Mouse (Mus musculus) liver, embryonic 13.5 days (tissue): Measurements from ENCODE around the gene Aldh4a1. TPM values are rescaled to one million over a fixed set of nuclear protein-coding genes. Genes with fewer than 3 reads are reported as not detected.

Experiments
- ATAC-seq: fragments of 200-750 bp; cut with Nextera tagmentation; 2 replicates; pipeline ENCODE4 v1.8.0; 2017; ENCODE audit warnings: low read depth, mild to moderate bottlenecking, moderate number of reproducible peaks, moderate library complexity
- DNase-seq: peaks from one replicate; pipeline ENCODE4 v3.0.0; 2022
- H3K27ac ChIP-seq: fragments of 300-500 bp; sonication (generic); 2 replicates; pipeline ENCODE4 v1.5.1; 2015; ENCODE audit warnings: moderate library complexity, mild to moderate bottlenecking, inconsistent platforms
- H3K27me3 ChIP-seq: fragments of 300-500 bp; sonication (generic); 2 replicates; pipeline ENCODE4 v1.6.1; 2015; ENCODE audit warnings: mild to moderate bottlenecking, inconsistent platforms
- H3K36me3 ChIP-seq: fragments of 300-500 bp; sonication (generic); 2 replicates; pipeline ENCODE4 v1.6.1; 2015; ENCODE audit warnings: mild to moderate bottlenecking, inconsistent platforms
- H3K4me1 ChIP-seq: fragments of 300-500 bp; sonication (generic); replicated peaks from 2 replicates; pipeline ENCODE4 v1.6.1; 2015; ENCODE audit warnings: inconsistent platforms
- H3K4me2 ChIP-seq: fragments of 300-500 bp; sonication (generic); 2 replicates; pipeline ENCODE4 v1.6.1; 2015; ENCODE audit warnings: inconsistent platforms, mild to moderate bottlenecking, moderate library complexity
- H3K4me3 ChIP-seq: fragments of 300-500 bp; sonication (generic); replicated peaks from 2 replicates; pipeline ENCODE4 v1.5.1; 2015; ENCODE audit warnings: mild to moderate bottlenecking, inconsistent platforms
- H3K9ac ChIP-seq: fragments of 300-500 bp; sonication (generic); 2 replicates; pipeline ENCODE4 v1.6.1; 2015; ENCODE audit warnings: mild to moderate bottlenecking, inconsistent platforms
- H3K9me3 ChIP-seq: fragments of 300-500 bp; sonication (generic); replicated peaks from 2 replicates; pipeline ENCODE4 v1.6.1; 2016; ENCODE audit warnings: inconsistent platforms
- WGBS: fragments of 180-500 bp; shearing (Covaris S2); methylation state at CpG from one replicate; pipeline ENCODE4 v1.1.7; 2015; ENCODE audit not compliant: insufficient replicate concordance; 5-methylcytosine and 5-hydroxymethylcytosine counted together
- microRNA-seq: library from miRNA; unstranded; fragments of <30 nt; microRNA quantifications from one replicate; pipeline ENCODE4, GENCODE M21; 2016
- polyA plus RNA-seq: library from polyadenylated mRNA; unstranded; fragments of >200 nt; fragmentation: Nextera tagmentation; extraction: Ambion mirVana; gene quantifications from 2 replicates; pipeline ENCODE4 v1.2.1, GENCODE M21; 2015

Aldh4a1 gene
- polyA plus RNA-seq, 1 experiment from 2014 or later = 50.2 TPM

- H3K27ac ChIP-seq = no peak overlapping the region
- H3K36me3 ChIP-seq = no peaks in the 10 kb centered on the region
- 52% methylated on average over 9 of the region's 9 CpGs for WGBS
- no peak overlapping the region for H3K9ac ChIP-seq
- H3K4me2 ChIP-seq = no peak overlapping the region
- H3K4me3 ChIP-seq = no peak overlapping the region
- no peak for ATAC-seq
- H3K4me1 ChIP-seq = no peaks in the 10 kb centered on the region
- H3K27me3 ChIP-seq = no peaks in the 10 kb centered on the region; the same call in 1 of the 2 replicates
- H3K9me3 ChIP-seq = no peaks in the 10 kb centered on the region
- DNase-seq = no peak
Measured at GRCm38 (mm10) chr4:139688058-139688457, 65.4 kb downstream of the Aldh4a1 start.

DNA sequence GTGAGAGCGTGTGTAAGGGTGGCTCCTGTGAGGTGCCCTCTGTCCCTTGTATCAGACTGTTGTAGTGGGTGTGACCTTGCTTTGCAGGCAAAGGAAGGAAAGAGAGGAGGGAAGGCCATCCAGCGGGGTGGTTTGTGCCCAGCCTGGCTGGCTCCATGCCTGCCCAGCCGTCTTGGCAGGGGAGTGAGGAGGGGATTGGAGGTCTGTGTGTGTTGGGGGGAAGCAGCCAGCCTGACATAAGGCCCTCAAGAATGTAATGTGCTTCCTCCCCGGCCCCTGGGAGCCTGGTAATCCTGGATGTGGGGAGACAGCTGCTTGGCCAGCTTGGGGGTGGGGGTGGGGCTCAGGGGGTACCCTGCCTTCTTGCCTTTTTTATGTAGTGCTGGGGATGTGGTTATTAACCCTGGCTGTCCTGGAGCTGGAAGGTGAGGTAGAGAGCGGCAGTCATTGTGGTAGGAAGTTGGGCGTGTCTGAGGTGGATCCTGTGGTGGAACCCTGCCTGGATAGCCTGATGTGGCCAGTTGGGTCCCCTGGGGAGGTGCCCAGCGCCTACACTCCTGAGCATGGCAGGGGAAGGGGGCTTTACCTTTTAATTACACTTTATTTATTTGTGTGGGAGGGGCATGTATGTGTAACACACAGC is 67.1 kb downstream of the Aldh4a1 start:
- no peaks in the 10 kb centered on the region for H3K9me3 ChIP-seq
- no peak overlapping the region for H3K9ac ChIP-seq
- DNase-seq (no peak), ATAC-seq (no peak)
- 27% methylated on average over 7 of the region's 7 CpGs for WGBS
- no peak overlapping the region for H3K4me3 ChIP-seq
- no peaks in the 10 kb centered on the region for H3K4me1 ChIP-seq
- H3K27me3 ChIP-seq = no peaks in the 10 kb centered on the region; the same call in 1 of the 2 replicates
- no peak overlapping the region for H3K27ac ChIP-seq
- no peak overlapping the region for H3K4me2 ChIP-seq
- no peaks in the 10 kb centered on the region for H3K36me3 ChIP-seq

DNA sequence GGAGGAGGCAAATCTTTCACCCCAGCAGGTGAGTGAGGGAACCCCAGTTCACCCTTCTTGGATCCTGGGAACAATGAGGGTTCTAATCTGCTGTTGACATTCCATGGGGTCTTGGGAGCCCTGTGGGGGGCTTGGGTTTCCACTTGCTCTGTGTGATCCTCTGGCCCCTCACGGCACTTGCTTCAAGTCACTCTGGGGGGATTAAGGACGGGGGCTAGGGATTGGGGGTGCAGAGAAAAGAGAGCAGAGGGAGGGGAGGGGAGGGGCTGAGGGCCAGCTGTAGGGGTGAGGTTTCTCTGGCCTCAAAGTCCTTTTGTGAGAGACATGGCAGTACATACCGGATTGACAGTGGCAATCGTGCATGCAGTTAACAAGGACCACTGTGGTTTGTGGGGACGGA is 70.6 kb downstream of the Aldh4a1 start:
- H3K27ac ChIP-seq = no peak overlapping the region
- WGBS = 35% methylated on average over 5 of the region's 5 CpGs
- H3K9me3 ChIP-seq = no peaks in the 10 kb centered on the region
- H3K4me1 ChIP-seq = no peaks in the 10 kb centered on the region
- no peaks in the 10 kb centered on the region for H3K36me3 ChIP-seq
- H3K27me3 ChIP-seq = no peaks in the 10 kb centered on the region; the same call in 1 of the 2 replicates
- H3K4me3 ChIP-seq = no peak overlapping the region
- DNase-seq = no peak
- no peak overlapping the region for H3K9ac ChIP-seq
- H3K4me2 ChIP-seq = no peak overlapping the region
- no peak for ATAC-seq

DNA sequence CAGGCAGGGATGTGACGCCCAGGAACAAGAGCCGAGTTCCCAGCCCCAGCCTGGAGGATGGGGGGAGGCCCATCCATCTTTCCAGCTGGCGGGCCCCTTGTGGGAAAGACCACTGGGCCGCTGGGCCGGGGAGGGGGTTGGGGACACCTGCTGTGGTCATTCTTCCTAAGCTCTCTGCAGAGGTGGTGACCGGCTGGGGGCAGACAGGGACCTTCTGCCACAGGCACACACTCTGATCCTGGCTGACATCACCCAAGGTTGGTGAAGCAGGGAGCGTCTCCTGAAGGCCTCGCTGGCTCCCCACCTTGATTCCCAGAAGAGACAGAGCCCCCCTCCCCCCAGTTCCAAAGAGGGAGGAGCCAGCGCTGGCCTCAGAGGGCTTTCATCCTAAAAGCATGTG is 75.1 kb downstream of the Aldh4a1 start:
- Histone ChIP-seq H3K36me3 (no peaks in the 10 kb centered on the region), H3K9ac (no peak overlapping the region), H3K27me3 (no peaks in the 10 kb centered on the region; the same call in 1 of the 2 replicates), H3K9me3 (no peaks in the 10 kb centered on the region), H3K4me2 (no peak overlapping the region), H3K27ac (no peak overlapping the region), H3K4me3 (no peak overlapping the region), H3K4me1 (no peaks in the 10 kb centered on the region)
- DNase-seq = no peak
- no peak for ATAC-seq
- WGBS = 10% methylated on average over 9 of the region's 9 CpGs

DNA sequence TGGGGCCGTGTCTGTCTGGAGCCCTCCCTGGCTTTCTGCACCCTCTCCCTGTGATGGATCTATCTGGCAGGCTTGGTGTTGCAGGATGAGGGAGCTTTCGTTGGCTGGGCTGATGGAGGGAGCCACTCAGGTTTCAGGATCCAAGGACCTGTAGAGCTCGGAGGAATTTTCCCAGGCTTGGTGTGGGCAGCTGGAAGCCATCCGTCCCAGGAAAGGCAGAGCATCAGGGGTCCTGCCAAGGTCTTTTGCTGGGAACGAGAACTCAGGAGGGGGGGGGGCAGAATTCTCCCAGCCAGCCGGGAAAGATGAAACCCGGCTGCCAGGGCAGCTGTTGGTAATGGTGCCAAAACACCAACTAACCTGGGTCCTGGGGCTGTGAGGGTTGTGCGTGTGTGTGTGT is 75.9 kb downstream of the Aldh4a1 start:
- Histone ChIP-seq H3K9me3 (no peaks in the 10 kb centered on the region), H3K27me3 (no peaks in the 10 kb centered on the region), H3K4me2 (no peak overlapping the region), H3K9ac (no peak overlapping the region), H3K36me3 (no peaks in the 10 kb centered on the region), H3K4me1 (no peaks in the 10 kb centered on the region), H3K27ac (no peak overlapping the region), H3K4me3 (no peak overlapping the region)
- no peak for DNase-seq
- ATAC-seq = no peak
- WGBS = 53% methylated on average over 8 of the region's 8 CpGs

Small RNAs within 50 kb of the gene (microRNA-seq; reads per million reads assigned to microRNA genes)
- gene Gm25571 (not detected), gene Mir7020 (2.6 reads per million)

Other genes with a start within 250 kb of the Aldh4a1 start
- 1.0 and 1.1 TPM in 2 replicates for gene Iffo2, start 92.3 kb upstream of the Aldh4a1 start, polyA plus RNA-seq
- not detected in 2 replicates for gene Gm21969, start 19.7 kb upstream of the Aldh4a1 start, polyA plus RNA-seq
- not detected in 2 replicates for gene Tas1r2, start 30.7 kb downstream of the Aldh4a1 start, polyA plus RNA-seq
- not detected in 2 replicates for gene Pax7, start 210.7 kb downstream of the Aldh4a1 start, polyA plus RNA-seq